Mouse (Mus musculus) embryonic fibroblast, embryonic 13.5 days (primary cell): Measurements from ENCODE around the gene Igfbp1.

ENCODE experiments used
- CTCF ChIP-seq: IDR thresholded peaks from 2 replicates; pipeline ENCODE4 v1.5.1; 2011; ENCODE audit warnings: mild to moderate bottlenecking, control low read depth, low read length, moderate library complexity, borderline replicate concordance; ENCODE audit not compliant: insufficient read depth
- POLR2A ChIP-seq: IDR thresholded peaks from 2 replicates; pipeline ENCODE4 v1.6.1; 2011; ENCODE audit warnings: low read depth, mild to moderate bottlenecking, control low read depth, low read length, moderate library complexity

DNA sequence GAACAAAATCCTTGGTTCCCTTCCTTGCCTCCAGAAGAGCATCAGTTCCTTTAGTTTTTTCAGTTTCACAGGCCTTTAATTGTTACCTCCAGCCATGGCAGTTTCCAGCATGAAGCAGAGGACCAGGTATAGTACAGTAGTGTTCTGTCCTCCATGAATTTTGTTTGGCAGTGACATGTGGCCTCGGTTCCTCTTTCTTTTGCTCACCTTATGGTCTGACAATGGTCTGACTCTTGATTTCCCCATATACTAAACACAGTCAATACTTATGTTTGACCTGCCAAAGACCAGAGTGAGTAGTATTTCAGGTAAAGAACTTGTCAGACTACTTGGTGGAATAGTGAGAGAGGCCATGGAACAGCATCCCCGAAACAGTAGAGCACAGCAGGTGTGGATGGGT, 39.2 kb downstream of the Igfbp1 start:
- TF ChIP-seq POLR2A, result no peak
- no peak for TF ChIP-seq CTCF
